Mouse (Mus musculus) E14TG2a.4 (cell line): ENCODE measurements at regions not wholly inside any gene's neighbourhood (a gene's known extent, or its start where the extent isn't known, plus 50 kb on each side); places are given as distances from the start of the nearest gene placed in this dataset.

Experiments used
- CTCF ChIP-seq: conservative IDR thresholded peaks from 2 replicates; pipeline ENCODE4 v1.5.1; 2014; ENCODE audit warnings: low read length
- NANOG ChIP-seq: IDR thresholded peaks from 2 replicates; pipeline ENCODE4 v1.6.1; 2014; ENCODE audit warnings: borderline replicate concordance, low read length, mixed read lengths
- POU5F1 ChIP-seq: IDR thresholded peaks from 2 replicates; pipeline ENCODE4 v1.6.1; 2014; ENCODE audit warnings: low read length, borderline replicate concordance

DNA sequence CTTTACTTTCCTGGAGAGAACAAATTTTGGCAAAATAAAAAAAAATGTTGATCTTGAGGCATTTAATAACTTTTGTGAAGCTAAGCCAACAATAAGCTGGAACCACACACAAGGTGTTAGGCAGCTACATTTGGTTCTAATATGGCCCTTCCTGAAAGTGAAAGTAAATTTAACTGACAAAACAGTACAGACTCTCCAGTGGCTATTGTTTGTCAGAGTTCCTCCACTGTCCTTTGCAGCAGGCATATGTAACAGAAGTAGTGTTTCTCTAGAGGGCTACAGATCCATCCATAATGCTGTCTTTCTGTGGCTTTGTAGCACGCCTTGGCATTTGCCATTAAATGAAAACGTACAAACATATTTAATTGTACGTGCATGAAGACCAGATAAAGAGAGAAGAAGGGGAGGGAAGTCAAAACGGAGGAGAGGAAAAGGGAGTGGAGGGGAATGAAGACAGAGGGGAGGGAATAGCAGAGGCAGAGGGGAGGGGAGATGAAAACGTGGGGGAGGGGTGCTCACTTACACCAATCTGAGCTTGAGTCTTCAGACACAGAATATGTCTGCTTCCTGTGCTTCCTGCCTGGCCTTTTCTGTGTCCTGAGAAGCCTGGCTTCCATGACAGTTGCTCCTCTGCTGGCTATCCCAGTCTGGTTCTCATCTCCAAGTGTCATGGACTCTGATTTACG lies 156.6 kb upstream of the Tas2r119 start:
- no peak for TF ChIP-seq CTCF
- no peak for TF ChIP-seq POU5F1
- no peak for TF ChIP-seq NANOG
